Mouse (Mus musculus) spleen, postnatal 14 days (tissue): Measurements from ENCODE around the gene Pip4k2a.

ENCODE experiments used
- DNase-seq, 2 experiments: peaks; one replicate each; pipeline ENCODE4 v3.0.0; 2021 to 2022; ENCODE audit warnings: low spot score in 2 of 2

The Pip4k2a gene

GRCm38 (mm10) chr2:18955671-18956070 lies 42.3 kb downstream of the Pip4k2a start:
- no peak for DNase-seq

- DNase-seq = no peak
Observed at GRCm38 (mm10) chr2:18955022-18955421, 42.9 kb downstream of the Pip4k2a start.

GRCm38 (mm10) chr2:18954422-18954821 lies 43.5 kb downstream of the Pip4k2a start:
- no peak for DNase-seq

- no peak for DNase-seq
Observed at GRCm38 (mm10) chr2:18952102-18952673, 45.7 kb downstream of the Pip4k2a start.

- DNase-seq = no peak
Observed at GRCm38 (mm10) chr2:18950758-18951157, 47.2 kb downstream of the Pip4k2a start.

GRCm38 (mm10) chr2:18948741-18949140 lies 49.2 kb downstream of the Pip4k2a start:
- no peak for DNase-seq

GRCm38 (mm10) chr2:18947669-18948459 lies 50.1 kb downstream of the Pip4k2a start:
- no peak for DNase-seq

- no peak for DNase-seq
Observed at GRCm38 (mm10) chr2:18945438-18945837, 52.5 kb downstream of the Pip4k2a start.

GRCm38 (mm10) chr2:18943930-18944329 lies 54.0 kb downstream of the Pip4k2a start:
- DNase-seq = no peak

GRCm38 (mm10) chr2:18943366-18943765 lies 54.6 kb downstream of the Pip4k2a start:
- no peak for DNase-seq

- DNase-seq = no peak
Observed at GRCm38 (mm10) chr2:18940693-18941270, 57.1 kb downstream of the Pip4k2a start.

- no peak for DNase-seq
Observed at GRCm38 (mm10) chr2:18938923-18939329, 59.0 kb downstream of the Pip4k2a start.

GRCm38 (mm10) chr2:18938232-18938631 lies 59.7 kb downstream of the Pip4k2a start:
- DNase-seq = no peak

- no peak for DNase-seq
Observed at GRCm38 (mm10) chr2:18937611-18938010, 60.3 kb downstream of the Pip4k2a start.

GRCm38 (mm10) chr2:18936446-18936845 lies 61.5 kb downstream of the Pip4k2a start:
- DNase-seq = no peak

GRCm38 (mm10) chr2:18935581-18936027 lies 62.3 kb downstream of the Pip4k2a start:
- DNase-seq = no peak

GRCm38 (mm10) chr2:18934131-18934530 lies 63.8 kb downstream of the Pip4k2a start:
- no peak for DNase-seq

- no peak for DNase-seq
Observed at GRCm38 (mm10) chr2:18933418-18933817, 64.5 kb downstream of the Pip4k2a start.

- DNase-seq = no peak
Observed at GRCm38 (mm10) chr2:18930318-18931060, 67.4 kb downstream of the Pip4k2a start.

- no peak for DNase-seq
Observed at GRCm38 (mm10) chr2:18928597-18929257, 69.2 kb downstream of the Pip4k2a start.

GRCm38 (mm10) chr2:18928196-18928595 lies 69.7 kb downstream of the Pip4k2a start:
- no peak for DNase-seq
